Mouse (Mus musculus) midbrain, embryonic 13.5 days (tissue): ENCODE data around the gene Cdkn1a. TPM values are rescaled to one million over a fixed set of nuclear protein-coding genes. Genes with fewer than 3 reads are reported as not detected.

Source experiments
- ATAC-seq: fragments of 200-750 bp; cut with Nextera tagmentation; 2 replicates; pipeline ENCODE4 v1.8.0; 2017; ENCODE audit warnings: mild to moderate bottlenecking, moderate TSS enrichment, moderate library complexity
- H3K27ac ChIP-seq: fragments of 300-500 bp; sonication (generic); 2 replicates; pipeline ENCODE4 v1.5.1; 2015; ENCODE audit warnings: inconsistent platforms, mild to moderate bottlenecking, moderate library complexity
- H3K27me3 ChIP-seq: fragments of 300-500 bp; sonication (generic); 2 replicates; pipeline ENCODE4 v1.6.1; 2015; ENCODE audit warnings: mild to moderate bottlenecking, inconsistent platforms
- H3K36me3 ChIP-seq: fragments of 300-500 bp; sonication (generic); 2 replicates; pipeline ENCODE4 v1.6.1; 2015; ENCODE audit warnings: mild to moderate bottlenecking, inconsistent platforms
- H3K4me1 ChIP-seq: fragments of 300-500 bp; sonication (generic); replicated peaks from 2 replicates; pipeline ENCODE4 v1.6.1; 2015; ENCODE audit warnings: inconsistent platforms
- H3K4me2 ChIP-seq: fragments of 300-500 bp; sonication (generic); replicated peaks from 2 replicates; pipeline ENCODE4 v1.6.1; 2015; ENCODE audit warnings: moderate library complexity, mild to moderate bottlenecking, inconsistent platforms
- H3K4me3 ChIP-seq: fragments of 300-500 bp; sonication (generic); replicated peaks from 2 replicates; pipeline ENCODE4 v1.5.1; 2015; ENCODE audit warnings: mild to moderate bottlenecking, inconsistent platforms
- H3K9ac ChIP-seq: fragments of 300-500 bp; sonication (generic); replicated peaks from 2 replicates; pipeline ENCODE4 v1.6.1; 2015; ENCODE audit warnings: mild to moderate bottlenecking, inconsistent platforms
- H3K9me3 ChIP-seq: fragments of 300-500 bp; sonication (generic); 2 replicates; pipeline ENCODE4 v1.6.1; 2016; ENCODE audit warnings: mild to moderate bottlenecking, inconsistent platforms
- WGBS: fragments of 180-500 bp; shearing (Covaris S2); methylation state at CpG from one replicate; pipeline ENCODE4 v1.1.7; 2015; 5-methylcytosine and 5-hydroxymethylcytosine counted together
- polyA plus RNA-seq: library from polyadenylated mRNA; unstranded; fragments of >200 nt; fragmentation: Nextera tagmentation; extraction: Ambion mirVana; gene quantifications from 2 replicates; pipeline ENCODE4 v1.2.1, GENCODE M21; 2015

Gene Cdkn1a
- polyA plus RNA-seq, 1 experiment from 2014 or later, result 47.4 TPM

DNA sequence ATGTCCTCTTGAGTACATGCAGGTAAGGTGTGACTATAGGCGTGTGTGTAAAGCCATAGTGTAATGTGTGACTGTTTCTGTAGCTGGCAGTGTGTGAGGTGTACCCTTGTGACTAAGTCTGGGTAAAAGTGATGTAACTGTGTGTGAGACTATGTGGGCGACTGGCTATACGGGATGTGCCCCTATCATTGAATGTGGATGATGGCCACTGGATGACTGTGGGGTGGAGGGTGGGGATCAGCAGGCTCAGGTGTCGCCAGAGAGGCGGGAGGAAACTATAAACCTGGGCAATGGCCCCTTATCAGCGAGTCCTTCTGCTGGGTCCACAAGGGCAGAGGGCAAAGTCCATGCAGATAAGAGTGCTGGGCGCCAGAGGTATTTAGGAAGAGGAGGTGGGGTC, 40.9 kb upstream of the Cdkn1a start:
- 87% methylated on average over 7 of the region's 7 CpGs for WGBS
- H3K9ac ChIP-seq, result 0 out of 2 replicates have a peak overlapping the region, but pooled peaks have one; percentile 16
- H3K4me1 ChIP-seq, result no peaks in the 10 kb centered on the region; the same call in 1 of the 2 replicates
- H3K27ac ChIP-seq, result no peak overlapping the region
- no peak overlapping the region for H3K4me2 ChIP-seq
- ATAC-seq, result no peak
- H3K9me3 ChIP-seq, result no peaks in the 10 kb centered on the region
- H3K27me3 ChIP-seq, result no peaks in the 10 kb centered on the region
- peaks cover 31% of the 10 kb centered on the region for H3K36me3 ChIP-seq
- H3K4me3 ChIP-seq, result no peak overlapping the region

DNA sequence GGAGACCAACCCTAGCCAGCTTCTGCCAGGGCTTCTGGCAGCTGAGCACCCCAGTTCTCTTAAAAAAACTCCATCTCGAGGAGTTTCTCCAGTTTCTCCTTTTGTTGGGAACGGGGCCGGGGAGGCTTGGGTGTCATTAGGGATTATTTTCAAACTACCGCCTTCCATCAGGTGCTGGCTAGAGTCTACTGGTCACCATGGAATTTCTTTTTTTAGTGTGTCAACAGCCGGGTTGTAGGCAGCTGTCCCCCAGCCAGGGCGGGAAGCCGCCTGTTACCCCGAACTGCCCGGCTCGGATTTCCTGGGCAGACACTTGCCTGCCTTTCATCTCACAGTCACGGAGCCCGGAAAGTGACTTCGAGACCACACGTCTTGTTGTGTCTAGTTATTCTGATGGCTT, 40.0 kb upstream of the Cdkn1a start:
- Histone ChIP-seq H3K4me2 (no peak overlapping the region), H3K27me3 (no peaks in the 10 kb centered on the region), H3K27ac (0 out of 2 replicates have a peak overlapping the region, but pooled peaks have one; percentile 16), H3K9me3 (no peaks in the 10 kb centered on the region), H3K4me1 (peaks cover 2% of the 10 kb centered on the region; the same call in 1 of the 2 replicates), H3K36me3 (peaks cover 22% of the 10 kb centered on the region), H3K9ac (no peak overlapping the region), H3K4me3 (no peak overlapping the region)
- 64% methylated on average over 14 of the region's 14 CpGs for WGBS
- ATAC-seq, result no peak

DNA sequence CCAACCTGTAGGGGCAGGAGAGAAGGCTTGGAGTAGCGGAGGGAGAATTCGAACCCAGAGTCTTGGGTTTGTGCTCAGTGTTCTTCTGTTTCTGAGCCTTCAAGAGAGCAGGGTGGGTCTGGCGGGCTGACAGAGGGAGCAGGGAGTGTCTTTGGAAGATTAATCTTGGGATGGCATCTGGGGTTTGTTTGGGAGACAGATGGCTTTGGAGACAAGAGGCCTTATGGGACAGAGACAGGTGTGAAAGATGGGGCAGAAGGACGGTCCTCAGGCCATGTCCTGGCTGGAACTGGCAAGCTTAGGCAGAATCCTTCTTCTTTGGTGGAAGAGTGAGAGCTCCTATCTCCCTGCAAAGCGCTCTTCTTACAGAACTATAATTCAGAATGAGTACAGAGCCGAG, 37.7 kb upstream of the Cdkn1a start:
- no peak for ATAC-seq
- no peaks in the 10 kb centered on the region for H3K9me3 ChIP-seq
- H3K36me3 ChIP-seq, result peaks cover 2% of the 10 kb centered on the region
- H3K9ac ChIP-seq, result no peak overlapping the region
- WGBS, result 91% methylated on average over 6 of the region's 6 CpGs
- no peak overlapping the region for H3K27ac ChIP-seq
- H3K4me1 ChIP-seq, result peaks cover 15% of the 10 kb centered on the region
- no peak overlapping the region for H3K4me3 ChIP-seq
- no peak overlapping the region for H3K4me2 ChIP-seq
- no peaks in the 10 kb centered on the region for H3K27me3 ChIP-seq

DNA sequence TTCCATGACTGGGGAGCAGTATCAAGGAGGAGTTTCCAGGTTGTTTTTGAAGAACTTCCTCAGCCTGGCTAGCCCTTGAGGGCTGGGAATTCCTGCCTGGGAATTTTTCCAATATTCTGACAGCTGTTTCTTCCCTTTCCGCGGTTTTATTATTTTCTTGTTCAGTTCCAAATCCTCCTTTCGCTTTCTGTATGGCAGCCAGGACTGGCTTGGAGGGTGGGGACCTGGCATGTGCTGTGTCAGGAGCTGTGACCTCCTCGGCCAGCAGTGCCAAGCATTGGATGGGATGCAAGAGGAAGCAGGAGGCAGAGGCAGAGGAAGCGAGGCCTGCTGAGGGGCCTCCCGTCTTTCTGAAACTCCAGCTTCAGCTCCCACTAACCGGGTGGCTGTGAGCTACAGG, 36.9 kb upstream of the Cdkn1a start:
- no peak for ATAC-seq

DNA sequence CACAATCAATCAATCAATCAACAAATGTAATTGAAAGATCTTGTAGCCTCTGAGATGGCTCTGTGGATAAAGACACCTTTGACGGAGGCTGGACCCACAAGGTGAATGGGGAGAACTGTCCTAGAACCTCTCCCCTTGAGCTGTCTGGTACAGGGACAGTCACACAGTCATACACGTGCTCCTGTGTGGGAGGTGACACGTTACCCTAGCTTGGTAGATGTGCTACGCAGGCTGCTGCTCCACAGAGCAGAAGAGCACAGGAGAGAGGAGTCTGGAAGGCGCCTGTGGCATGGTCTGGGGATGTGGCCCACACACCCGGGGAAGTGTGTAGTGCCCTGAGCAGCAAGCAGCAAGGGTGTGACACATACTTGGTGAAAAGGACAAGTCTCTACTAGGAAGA, 36.3 kb upstream of the Cdkn1a start:
- Histone ChIP-seq H3K4me1 (peaks cover 21% of the 10 kb centered on the region), H3K27me3 (no peaks in the 10 kb centered on the region), H3K4me2 (no peak overlapping the region), H3K36me3 (no peaks in the 10 kb centered on the region), H3K27ac (no peak overlapping the region), H3K9ac (no peak overlapping the region), H3K9me3 (no peaks in the 10 kb centered on the region), H3K4me3 (no peak overlapping the region)
- 86% methylated on average over 6 of the region's 6 CpGs for WGBS
- no peak for ATAC-seq

More for the DNA sequence above, 36.9 kb upstream of the Cdkn1a start:
- Histone ChIP-seq H3K27me3 (no peaks in the 10 kb centered on the region), H3K4me3 (no peak overlapping the region), H3K36me3 (no peaks in the 10 kb centered on the region), H3K27ac (no peak overlapping the region), H3K4me1 (peaks cover 16% of the 10 kb centered on the region), H3K4me2 (no peak overlapping the region), H3K9ac (no peak overlapping the region), H3K9me3 (no peaks in the 10 kb centered on the region)
- WGBS, result 82% methylated on average over 7 of the region's 7 CpGs

DNA sequence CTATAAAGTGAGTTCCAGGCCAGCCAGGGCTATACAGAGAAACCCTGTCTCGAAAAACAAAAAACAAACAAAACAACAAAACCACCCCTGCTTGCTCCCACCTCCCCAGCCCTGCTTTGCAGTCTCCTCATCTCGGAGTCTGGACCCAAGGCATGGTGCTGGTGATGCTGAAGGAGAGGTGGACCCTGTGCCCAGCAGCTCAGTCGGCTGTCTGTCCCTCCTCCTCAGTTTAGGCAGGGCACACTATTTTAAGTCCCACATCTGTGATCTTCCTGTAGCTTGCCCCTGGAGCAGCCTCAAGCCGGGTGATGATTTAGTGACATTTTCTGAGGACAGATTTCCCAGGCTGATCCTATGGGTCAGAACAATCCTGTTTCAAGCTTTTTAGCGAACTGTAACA, 35.2 kb upstream of the Cdkn1a start:
- H3K27me3 ChIP-seq, result no peaks in the 10 kb centered on the region
- no peaks in the 10 kb centered on the region for H3K36me3 ChIP-seq
- H3K27ac ChIP-seq, result no peak overlapping the region
- no peaks in the 10 kb centered on the region for H3K9me3 ChIP-seq
- WGBS, result 66% methylated on average over 5 of the region's 5 CpGs
- H3K4me3 ChIP-seq, result no peak overlapping the region
- H3K4me1 ChIP-seq, result peaks cover 21% of the 10 kb centered on the region
- no peak overlapping the region for H3K9ac ChIP-seq
- no peak for ATAC-seq
- no peak overlapping the region for H3K4me2 ChIP-seq

DNA sequence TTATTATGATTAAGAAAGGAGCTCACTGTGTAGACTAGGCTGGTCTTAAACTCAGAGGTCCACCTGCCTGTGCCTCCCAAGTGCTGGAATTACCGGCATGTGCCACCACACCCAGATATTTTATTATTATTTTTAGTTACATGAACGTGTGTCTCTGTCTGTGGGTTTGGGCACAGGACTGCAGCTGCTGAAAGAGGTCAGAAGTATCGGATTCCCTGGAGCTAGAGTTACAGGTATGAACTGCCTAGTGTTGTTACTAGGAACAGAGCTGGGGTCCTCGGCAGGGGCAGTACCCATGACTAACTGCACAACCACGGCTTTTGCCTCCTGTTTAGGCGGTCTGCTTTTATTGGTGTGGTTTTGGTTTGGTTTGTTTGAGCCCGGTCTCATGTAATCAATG, 34.6 kb upstream of the Cdkn1a start:
- ATAC-seq, result no peak
- WGBS, result 44% methylated on average over 7 of the region's 7 CpGs
- H3K9ac ChIP-seq, result no peak overlapping the region
- H3K36me3 ChIP-seq, result no peaks in the 10 kb centered on the region
- H3K4me2 ChIP-seq, result no peak overlapping the region
- H3K27me3 ChIP-seq, result no peaks in the 10 kb centered on the region
- no peak overlapping the region for H3K4me3 ChIP-seq
- peaks cover 21% of the 10 kb centered on the region for H3K4me1 ChIP-seq
- no peaks in the 10 kb centered on the region for H3K9me3 ChIP-seq
- H3K27ac ChIP-seq, result no peak overlapping the region

DNA sequence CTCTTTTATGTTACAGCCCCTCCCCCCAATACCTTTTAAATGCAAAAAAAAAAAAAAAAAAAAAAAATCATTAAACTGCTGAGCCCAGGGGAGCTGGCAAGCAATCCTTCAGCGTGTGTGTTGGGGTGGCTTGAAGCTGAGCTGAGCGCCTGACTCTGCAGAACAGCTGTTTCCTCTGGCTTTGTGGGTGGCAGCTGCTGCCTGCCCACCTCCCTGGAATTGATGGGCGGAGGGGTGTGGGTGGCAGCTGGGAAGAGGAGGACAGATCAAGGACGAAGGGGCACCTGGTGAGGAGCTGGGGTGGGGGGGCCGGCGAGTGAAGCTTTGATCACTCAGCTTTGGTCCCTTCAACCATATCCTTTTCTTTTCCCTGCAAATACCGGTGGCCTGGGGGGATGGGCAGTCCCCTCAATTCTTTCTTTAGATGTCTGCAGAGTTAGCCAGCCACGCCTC, 34.1 kb upstream of the Cdkn1a start:
- no peak overlapping the region; the same call in 1 of the 2 replicates for H3K4me2 ChIP-seq
- H3K27ac ChIP-seq, result peak overlapping the region; percentile 19; the same call in 1 of the 2 replicates
- peaks cover 21% of the 10 kb centered on the region for H3K4me1 ChIP-seq
- no peak overlapping the region; the same call in 1 of the 2 replicates for H3K9ac ChIP-seq
- peak; percentile 70 for ATAC-seq
- no peaks in the 10 kb centered on the region for H3K36me3 ChIP-seq
- 4% methylated on average over 8 of the region's 8 CpGs for WGBS
- no peaks in the 10 kb centered on the region for H3K9me3 ChIP-seq
- no peak overlapping the region for H3K4me3 ChIP-seq
- no peaks in the 10 kb centered on the region for H3K27me3 ChIP-seq

DNA sequence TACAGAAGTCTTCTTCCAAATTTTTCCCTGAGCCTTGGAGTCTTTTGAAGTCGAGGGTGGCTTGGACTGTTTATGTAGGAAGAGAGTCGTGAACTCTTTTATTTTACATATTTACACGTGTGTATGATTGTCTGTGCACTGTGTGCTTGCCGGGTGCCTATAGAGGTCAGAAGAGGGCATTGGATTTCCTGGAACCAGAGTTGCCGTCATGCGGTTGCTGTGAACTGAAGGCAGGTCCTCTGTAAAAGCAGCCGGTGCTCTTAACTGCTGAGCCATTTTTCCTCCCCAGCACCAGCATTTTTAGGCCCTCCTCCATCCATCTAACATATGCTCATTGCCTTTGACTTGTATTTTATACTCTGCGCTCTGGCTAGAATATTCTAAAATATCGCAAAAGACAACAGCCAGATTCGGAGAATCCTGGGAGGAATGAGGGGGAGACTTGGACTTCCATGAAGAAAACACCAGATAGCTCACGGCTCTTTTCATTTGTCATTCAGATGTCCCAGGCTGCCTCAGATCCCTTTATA, 33.4 kb upstream of the Cdkn1a start:
- 85% methylated on average over 11 of the region's 11 CpGs for WGBS

DNA sequence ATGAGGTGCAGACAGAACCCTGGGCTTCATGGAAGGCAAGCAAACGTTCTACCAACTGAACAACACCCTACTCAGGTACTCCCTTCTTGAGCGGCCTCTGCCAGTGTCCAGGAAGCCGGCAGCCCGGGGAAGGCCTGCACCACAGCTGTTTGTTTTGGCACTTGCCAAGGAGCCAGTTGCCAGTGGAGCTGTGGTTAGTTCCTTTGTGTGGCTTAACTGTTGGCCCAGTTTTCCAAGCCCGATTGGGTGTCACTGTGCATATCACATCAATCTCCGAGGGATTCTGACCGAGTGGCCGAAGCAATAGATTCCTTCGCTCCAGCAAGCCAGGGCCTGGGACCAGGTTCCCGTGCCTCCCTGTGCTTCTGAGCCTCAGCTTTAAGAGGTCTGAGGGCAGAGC, 32.8 kb upstream of the Cdkn1a start:
- 85% methylated on average over 10 of the region's 10 CpGs for WGBS
- H3K4me3 ChIP-seq, result no peak overlapping the region
- no peaks in the 10 kb centered on the region for H3K36me3 ChIP-seq
- no peaks in the 10 kb centered on the region for H3K9me3 ChIP-seq
- no peak overlapping the region for H3K9ac ChIP-seq
- ATAC-seq, result no peak
- no peak overlapping the region for H3K27ac ChIP-seq
- no peaks in the 10 kb centered on the region for H3K27me3 ChIP-seq
- no peak overlapping the region for H3K4me2 ChIP-seq
- H3K4me1 ChIP-seq, result peaks cover 31% of the 10 kb centered on the region

More for the DNA sequence above, 33.4 kb upstream of the Cdkn1a start:
- Histone ChIP-seq H3K27ac (no peak overlapping the region), H3K4me2 (no peak overlapping the region), H3K4me3 (no peak overlapping the region), H3K4me1 (peaks cover 25% of the 10 kb centered on the region), H3K36me3 (no peaks in the 10 kb centered on the region), H3K27me3 (no peaks in the 10 kb centered on the region), H3K9me3 (no peaks in the 10 kb centered on the region), H3K9ac (no peak overlapping the region)
- no peak for ATAC-seq

DNA sequence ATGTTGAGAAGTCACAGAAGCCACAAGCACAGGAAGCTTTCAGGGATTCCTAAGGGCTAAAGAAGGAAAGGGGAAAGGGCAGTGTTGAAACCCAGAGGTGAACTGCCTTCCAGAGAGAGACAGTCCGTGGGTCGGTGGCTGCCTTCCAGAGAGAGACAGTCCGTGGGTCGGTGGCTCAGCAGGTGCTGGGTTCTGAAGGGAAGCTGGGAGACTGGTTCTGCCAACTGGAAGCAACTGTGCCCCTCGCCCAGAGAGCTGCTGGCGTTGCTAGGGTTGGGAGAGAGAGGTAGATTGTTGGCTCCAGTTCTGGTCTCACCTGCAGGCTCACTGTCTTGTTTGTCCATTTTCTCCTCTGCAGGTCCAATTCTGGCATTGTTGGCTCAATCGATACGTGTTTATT, 32.3 kb upstream of the Cdkn1a start:
- no peaks in the 10 kb centered on the region for H3K9me3 ChIP-seq
- H3K4me2 ChIP-seq, result no peak overlapping the region
- H3K36me3 ChIP-seq, result no peaks in the 10 kb centered on the region
- H3K4me1 ChIP-seq, result peaks cover 36% of the 10 kb centered on the region
- H3K27ac ChIP-seq, result no peak overlapping the region
- no peaks in the 10 kb centered on the region for H3K27me3 ChIP-seq
- no peak overlapping the region for H3K4me3 ChIP-seq
- 85% methylated on average over 8 of the region's 8 CpGs for WGBS
- no peak for ATAC-seq
- no peak overlapping the region for H3K9ac ChIP-seq

DNA sequence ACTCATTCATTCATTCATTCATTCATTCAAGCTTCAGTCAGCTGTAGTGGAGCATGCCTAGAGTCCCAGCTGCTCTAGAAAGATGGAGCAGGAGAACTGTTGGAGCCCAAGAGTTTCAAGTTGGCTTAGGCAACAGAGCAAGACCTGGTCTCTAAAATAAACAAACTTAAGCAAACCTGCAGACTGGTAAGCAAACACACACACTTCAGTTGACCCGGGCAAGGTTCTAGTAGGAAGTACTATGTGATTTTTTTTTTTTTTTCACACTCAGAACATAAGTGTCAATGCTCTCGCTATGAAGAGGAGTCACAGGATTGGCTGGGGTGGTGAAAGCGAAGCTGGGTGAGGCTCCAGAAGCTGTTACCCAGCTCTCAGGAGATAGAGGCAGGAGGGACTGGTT, 31.2 kb upstream of the Cdkn1a start:
- no peak overlapping the region for H3K27ac ChIP-seq
- no peaks in the 10 kb centered on the region for H3K36me3 ChIP-seq
- H3K9me3 ChIP-seq, result no peaks in the 10 kb centered on the region
- no peak overlapping the region for H3K4me3 ChIP-seq
- no peak overlapping the region for H3K9ac ChIP-seq
- WGBS, result 92% methylated on average over 3 of the region's 3 CpGs
- no peaks in the 10 kb centered on the region for H3K27me3 ChIP-seq
- no peak for ATAC-seq
- H3K4me1 ChIP-seq, result peaks cover 40% of the 10 kb centered on the region
- H3K4me2 ChIP-seq, result no peak overlapping the region

DNA sequence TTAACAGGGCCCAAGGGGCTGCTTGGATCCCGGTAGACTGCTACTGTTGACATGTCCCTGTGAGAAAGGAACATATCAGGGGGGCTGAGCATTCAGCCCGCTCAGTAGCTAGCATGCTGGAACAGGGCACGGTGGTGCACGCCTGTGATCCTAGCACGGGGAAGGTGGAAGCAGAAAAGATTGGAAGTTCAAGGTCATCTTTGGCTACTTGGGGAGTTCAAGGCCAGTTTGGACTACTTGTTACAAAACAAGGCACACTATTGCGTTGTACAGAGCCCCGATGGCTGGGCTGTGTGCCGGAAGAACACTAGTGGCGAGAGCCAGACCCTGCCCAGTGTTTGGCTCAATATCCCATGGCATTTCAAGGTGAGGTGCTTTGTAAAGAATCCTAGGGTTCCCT, 29.8 kb upstream of the Cdkn1a start:
- no peak for ATAC-seq
- 90% methylated on average over 9 of the region's 9 CpGs for WGBS
- Histone ChIP-seq H3K27ac (no peak overlapping the region), H3K9ac (no peak overlapping the region), H3K4me2 (no peak overlapping the region), H3K4me1 (peaks cover 38% of the 10 kb centered on the region), H3K9me3 (no peaks in the 10 kb centered on the region), H3K4me3 (no peak overlapping the region), H3K36me3 (no peaks in the 10 kb centered on the region), H3K27me3 (no peaks in the 10 kb centered on the region)
